Mouse (Mus musculus) bone marrow macrophage, adult 2 months (primary cell): ENCODE data around the gene Rab11fip4.

ENCODE experiments used
- CTCF ChIP-seq: IDR thresholded peaks from 2 replicates; pipeline ENCODE4 v1.5.1; 2012; ENCODE audit warnings: low read depth, mild to moderate bottlenecking, low read length, moderate library complexity
- POLR2A ChIP-seq: IDR thresholded peaks from 2 replicates; pipeline ENCODE4 v1.6.1; 2012; ENCODE audit warnings: mild to moderate bottlenecking, low read depth, low read length, borderline replicate concordance

GRCm38 (mm10) chr11:79657053-79657452 is 66.0 kb downstream of the Rab11fip4 start:
- no peak for TF ChIP-seq CTCF
- TF ChIP-seq POLR2A, result no peak
